Mouse (Mus musculus) megakaryocyte, adult 5-6 weeks (primary cell): ENCODE measurements around the gene Olfr23. TPM values are rescaled to one million over a fixed set of nuclear protein-coding genes. Genes with fewer than 3 reads are reported as not detected.
"Not testable (repeated sequence)": the region's sequence is repeated elsewhere in the genome, so short reads cannot be mapped to it uniquely, and the experiment has no call there.

Experiments
- ATAC-seq: 2 replicates; pipeline ENCODE4 v1.8.0; 2016; ENCODE audit warnings: mild to moderate bottlenecking, inconsistent platforms; ENCODE audit not compliant: poor library complexity, severe bottlenecking
- total RNA-seq, 2 experiments: library from RNA; stranded (forward) in 1 of 2; stranded (reverse) in 1 of 2; fragments of 153-499, 151-499 nt in 1 of 2; fragments of 221-1000, 200-1000 nt in 1 of 2; gene quantifications; 2 replicates each; pipeline versions ENCODE4 v1.2.3 to v1.2.4; 2015 to 2017

Olfr23 gene
- total RNA-seq (2015), result not detected in 2 replicates
- total RNA-seq (2017), result not detected in 2 replicates

DNA sequence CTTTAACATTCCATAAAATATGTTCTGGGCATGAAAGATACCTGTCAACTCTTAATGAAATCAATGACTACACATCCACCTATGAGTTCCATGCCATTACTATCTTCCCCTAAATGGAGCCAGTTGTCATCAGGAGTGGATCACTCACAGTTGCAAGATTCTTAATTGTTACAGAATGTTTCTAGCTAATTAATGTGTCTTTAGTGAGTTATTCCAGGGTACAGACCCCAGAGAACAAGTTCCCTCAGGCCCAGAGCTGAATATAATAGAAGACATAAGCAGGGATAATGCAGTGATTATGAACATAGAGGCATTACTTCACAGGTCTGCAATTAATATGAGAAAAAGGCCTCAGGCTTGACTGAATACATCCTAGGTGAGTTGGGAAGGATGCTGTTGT, at the start of gene Olfr23:
Olfr23 (plus strand) TSS at position 301 of the 400 bp plus-strand sequence.
- no peak for ATAC-seq

DNA sequence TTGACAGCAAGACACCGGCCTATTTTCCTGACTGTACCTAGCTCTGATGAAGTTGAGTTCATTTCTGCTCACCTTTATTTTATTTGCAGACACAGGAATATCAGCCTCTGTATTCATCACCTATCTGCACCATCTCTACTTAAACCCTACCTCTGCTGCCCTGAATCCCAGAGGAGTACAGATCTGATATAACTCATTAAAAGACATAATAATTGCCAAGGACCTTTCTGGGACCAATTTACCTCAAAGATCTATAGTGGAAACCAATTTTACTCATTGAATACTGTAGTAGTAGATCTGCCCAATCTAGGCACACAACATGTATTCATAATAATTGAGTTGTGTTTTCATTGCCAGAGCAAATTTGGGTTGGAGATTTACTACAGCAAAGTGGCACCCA, 45.8 kb upstream of the Olfr23 start, which contains the start of gene Olfr394:
Olfr394 (minus strand) TSS at position 101 of the 400 bp plus-strand sequence.
- ATAC-seq, result no peak

DNA sequence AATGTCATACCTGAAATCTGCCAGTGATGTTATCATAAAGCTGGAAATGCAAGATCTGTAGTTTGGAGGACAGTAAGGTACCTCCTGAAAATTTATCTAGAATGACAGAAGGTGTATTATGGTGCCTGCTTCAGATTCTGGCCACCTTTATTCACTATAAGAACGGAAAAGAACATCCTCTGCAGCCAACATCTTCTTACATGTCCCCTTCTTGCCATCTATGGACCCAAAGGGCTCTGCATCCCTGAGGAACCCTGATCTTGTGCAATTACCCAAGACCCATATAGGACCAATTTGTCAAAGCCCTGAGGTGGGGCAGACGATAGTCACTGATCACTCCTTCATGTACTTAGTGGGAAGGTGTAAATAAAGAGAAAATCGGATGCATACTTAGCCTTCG, 27.3 kb upstream of the Olfr23 start, which contains the start of gene Olfr395:
Olfr395 (minus strand) TSS at position 101 of the 400 bp plus-strand sequence.
- ATAC-seq, result not testable (repeated sequence)

DNA sequence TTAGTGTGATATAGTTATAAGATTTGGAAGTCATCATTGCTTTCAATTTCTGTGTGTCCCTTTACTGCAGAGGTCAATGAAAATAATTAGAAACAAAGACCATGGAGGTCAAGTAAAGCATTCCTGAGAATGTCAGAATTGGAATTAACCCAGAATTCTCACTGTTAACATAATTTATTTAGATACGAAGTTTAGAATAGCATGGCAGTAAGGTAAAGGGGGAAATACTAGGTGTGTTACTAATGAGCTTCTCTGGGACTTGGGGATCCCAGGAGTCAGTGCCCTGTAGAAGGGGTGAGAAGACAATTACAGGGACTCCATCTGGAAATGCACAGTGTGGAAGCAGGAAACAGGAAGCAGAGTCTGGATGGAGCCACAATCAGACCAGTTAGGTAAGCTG, 24.0 kb downstream of the Olfr23 start, which contains the start of gene Olfr397:
Olfr397 (plus strand) TSS at position 301 of the 400 bp plus-strand sequence.
- no peak for ATAC-seq

DNA sequence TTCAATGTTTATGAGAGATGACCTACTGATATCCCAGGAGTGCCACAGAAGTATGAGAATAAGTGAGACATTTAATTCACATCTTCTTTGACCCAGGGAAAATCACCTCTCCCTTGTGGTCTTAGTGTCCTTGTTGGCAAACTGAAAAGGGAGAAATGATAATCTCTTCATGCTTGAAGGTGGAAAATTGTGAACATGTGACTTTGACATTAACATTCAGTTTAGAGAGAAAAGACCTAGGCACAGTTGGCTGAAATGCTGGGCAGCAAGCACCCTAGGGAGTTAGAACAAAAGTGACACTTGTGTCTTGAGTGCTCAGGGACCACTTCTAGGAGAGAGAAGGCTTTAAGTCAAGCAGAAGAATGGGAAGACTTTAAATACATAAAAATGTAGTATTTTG, 53.8 kb downstream of the Olfr23 start, which contains the start of gene Olfr398:
Olfr398 (minus strand) TSS at position 101 of the 400 bp plus-strand sequence.
- no peak for ATAC-seq

Other genes with a start within 250 kb of the Olfr23 start
- gene Zfp735, start 247.9 kb upstream of the Olfr23 start, total RNA-seq (2015), result not detected in 2 replicates
- not detected in 2 replicates for gene Zfp735, start 247.9 kb upstream of the Olfr23 start, total RNA-seq (2017)
- gene Olfr389, start 156.0 kb upstream of the Olfr23 start, total RNA-seq (2015), result not detected in 2 replicates
- not detected in 2 replicates for gene Olfr389, start 156.0 kb upstream of the Olfr23 start, total RNA-seq (2017)
- gene Olfr390, start 153.7 kb upstream of the Olfr23 start, total RNA-seq (2015), result not detected in 2 replicates
- 0.04 TPM in 1 of 2 replicates, not detected in the other for gene Olfr390, start 153.7 kb upstream of the Olfr23 start, total RNA-seq (2017)
- not detected in 2 replicates for gene Olfr391-ps, start 133.6 kb upstream of the Olfr23 start, total RNA-seq (2015)
- gene Olfr391-ps, start 133.6 kb upstream of the Olfr23 start, total RNA-seq (2017), result not detected in 2 replicates
- gene Olfr392, start 119.6 kb upstream of the Olfr23 start, total RNA-seq (2015), result 0.04 TPM in 1 of 2 replicates, not detected in the other
- gene Olfr392, start 119.6 kb upstream of the Olfr23 start, total RNA-seq (2017), result not detected in 2 replicates
- not detected in 2 replicates for gene Olfr393, start 85.2 kb upstream of the Olfr23 start, total RNA-seq (2015)
- not detected in 2 replicates for gene Olfr393, start 85.2 kb upstream of the Olfr23 start, total RNA-seq (2017)
- gene Olfr394, start 45.9 kb upstream of the Olfr23 start, total RNA-seq (2015), result not detected in 2 replicates
- gene Olfr394, start 45.9 kb upstream of the Olfr23 start, total RNA-seq (2017), result not detected in 2 replicates
- not detected in 2 replicates for gene Olfr395, start 27.4 kb upstream of the Olfr23 start, total RNA-seq (2015)
- not detected in 2 replicates for gene Olfr395, start 27.4 kb upstream of the Olfr23 start, total RNA-seq (2017)
- gene Olfr397, start 24.1 kb downstream of the Olfr23 start, total RNA-seq (2015), result not detected in 2 replicates
- gene Olfr397, start 24.1 kb downstream of the Olfr23 start, total RNA-seq (2017), result not detected in 2 replicates
- not detected in 2 replicates for gene Olfr398, start 53.7 kb downstream of the Olfr23 start, total RNA-seq (2015)
- gene Olfr398, start 53.7 kb downstream of the Olfr23 start, total RNA-seq (2017), result not detected in 2 replicates
- gene Olfr139, start 119.9 kb downstream of the Olfr23 start, total RNA-seq (2015), result not detected in 2 replicates
- gene Olfr139, start 119.9 kb downstream of the Olfr23 start, total RNA-seq (2017), result not detected in 2 replicates
- gene Olfr399, start 119.9 kb downstream of the Olfr23 start, total RNA-seq (2015), result not detected in 2 replicates
- gene Olfr399, start 119.9 kb downstream of the Olfr23 start, total RNA-seq (2017), result not detected in 2 replicates
- not detected in 2 replicates for gene Zfp616, start 133.3 kb downstream of the Olfr23 start, total RNA-seq (2015)
- not detected in 2 replicates for gene Zfp616, start 133.3 kb downstream of the Olfr23 start, total RNA-seq (2017)
- gene Olfr401, start 177.0 kb downstream of the Olfr23 start, total RNA-seq (2015), result not detected in 2 replicates
- gene Olfr401, start 177.0 kb downstream of the Olfr23 start, total RNA-seq (2017), result not detected in 2 replicates
- not detected in 2 replicates for gene Olfr402, start 216.9 kb downstream of the Olfr23 start, total RNA-seq (2015)
- not detected in 2 replicates for gene Olfr402, start 216.9 kb downstream of the Olfr23 start, total RNA-seq (2017)
- gene Olfr403, start 249.6 kb downstream of the Olfr23 start, total RNA-seq (2015), result not detected in 2 replicates
- not detected in 2 replicates for gene Olfr403, start 249.6 kb downstream of the Olfr23 start, total RNA-seq (2017)